Mouse (Mus musculus): Measurements from ENCODE around the gene Fbxl3.

Gene Fbxl3

DNA sequence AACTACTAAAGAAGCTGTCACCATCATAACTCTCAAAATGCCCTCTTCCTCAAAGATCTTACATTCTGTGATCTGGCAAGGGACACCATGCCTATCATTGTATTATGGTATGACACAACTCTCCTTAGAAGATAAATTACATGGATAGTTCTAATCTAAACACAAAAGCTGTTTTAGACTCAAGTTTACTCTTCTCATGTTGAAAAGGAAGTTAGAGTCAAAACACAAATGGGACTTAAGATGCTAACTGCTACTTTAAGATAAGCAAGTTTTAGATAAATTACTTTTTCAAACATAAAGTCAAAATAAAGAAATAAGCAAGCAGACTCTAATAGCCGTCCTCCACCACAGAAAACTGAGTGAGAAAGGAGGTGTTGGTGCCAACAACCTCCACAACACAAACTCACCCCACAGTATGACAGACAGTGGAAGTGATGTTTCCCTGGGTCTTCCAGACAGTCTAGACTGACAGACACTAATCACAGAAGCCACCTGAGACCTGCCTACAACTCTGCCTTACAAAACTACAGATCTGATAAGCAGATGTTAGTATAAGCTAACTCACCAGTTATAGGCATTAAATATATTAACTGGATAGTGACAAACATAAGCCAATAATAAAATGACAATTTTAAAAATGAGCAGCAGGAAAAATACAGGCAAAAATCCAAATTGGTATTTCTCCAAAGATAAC is 13.4 kb downstream of the Fbxl3 start:
- no peak for DNase-seq (ENCODE audit: low spot score in 2 of 2)

DNA sequence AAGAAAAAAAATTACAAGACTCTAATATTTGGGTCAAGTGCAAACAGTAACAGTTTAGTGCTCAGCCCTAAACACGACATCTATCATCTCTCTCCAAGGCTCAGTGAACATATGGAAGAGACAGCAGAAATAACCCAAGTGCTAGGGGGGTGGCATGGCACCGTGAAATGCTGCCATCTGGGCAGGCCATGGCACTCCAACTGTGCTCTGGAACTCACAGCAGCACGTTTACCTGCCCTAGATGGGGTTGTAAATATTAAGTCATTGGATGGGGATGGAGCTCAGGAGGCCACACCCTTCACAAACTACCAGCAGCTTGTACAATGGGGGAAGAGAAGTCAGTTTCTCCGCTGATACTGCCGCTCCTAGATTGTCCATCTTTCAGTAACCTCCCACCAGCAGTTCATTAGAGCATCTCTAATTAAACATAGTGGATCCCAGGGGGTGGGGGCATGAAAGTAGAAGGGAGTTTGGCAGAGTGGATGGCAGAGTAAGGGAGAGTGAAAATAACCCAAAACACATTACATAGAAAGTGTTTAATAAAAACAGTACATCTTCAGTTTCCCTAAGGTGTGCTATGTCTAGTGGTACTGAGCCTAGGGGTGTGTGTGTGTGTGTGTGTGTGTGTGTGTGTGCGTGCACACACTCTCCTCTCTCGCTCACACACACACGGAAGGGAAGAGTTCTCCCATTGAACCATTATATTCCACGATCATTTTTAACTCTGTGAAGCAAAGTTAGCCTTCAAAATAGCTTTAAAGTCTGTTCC is 20.0 kb downstream of the Fbxl3 start:
- DNase-seq (ENCODE audit: low spot score in 2 of 2), result no peak

DNA sequence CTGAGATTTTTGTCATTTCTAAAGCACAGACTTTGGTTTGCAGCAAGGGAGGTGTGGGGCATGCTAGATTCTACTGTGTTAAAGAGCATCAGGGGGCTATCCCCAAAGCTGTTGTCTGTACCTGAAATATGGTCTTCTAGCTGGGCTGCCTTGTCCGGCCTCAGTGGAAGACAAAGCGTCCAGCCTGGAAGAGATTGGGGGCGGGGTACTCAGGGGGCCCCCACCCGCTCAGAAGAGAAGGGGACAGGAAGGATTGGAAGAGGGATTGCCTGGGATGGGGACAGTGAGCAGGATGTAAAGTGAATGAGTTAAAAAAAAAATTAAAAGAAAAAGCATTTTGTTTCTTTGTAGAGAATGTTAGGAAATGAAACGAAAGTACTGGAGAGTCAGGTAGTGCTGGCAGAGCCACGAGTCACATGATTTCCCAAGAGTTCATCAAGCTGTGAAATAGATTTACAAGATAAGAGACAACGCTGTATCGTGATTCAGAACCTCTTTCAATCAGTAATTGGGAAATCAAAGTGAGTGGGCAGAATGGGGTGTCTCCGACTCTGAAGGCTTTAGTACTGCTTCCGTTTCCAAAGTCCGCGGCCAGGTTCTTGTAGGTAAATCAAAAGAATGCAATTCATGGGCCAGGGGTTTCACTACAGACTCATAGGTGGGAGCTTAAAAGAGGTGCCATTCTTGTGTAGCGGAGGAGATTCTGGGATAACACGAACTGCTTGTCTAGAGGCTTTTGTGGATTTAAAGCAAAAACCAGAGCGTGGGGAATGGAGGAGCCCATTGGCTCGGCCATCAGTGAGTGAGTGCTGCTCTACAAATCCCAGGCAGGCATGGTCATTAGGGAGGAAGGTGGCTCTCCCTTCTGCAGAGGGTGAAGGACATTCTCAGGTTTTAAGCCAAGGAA is 21.1 kb downstream of the Fbxl3 start:
- DNase-seq (ENCODE audit: low spot score in 2 of 2), result no peak

DNA sequence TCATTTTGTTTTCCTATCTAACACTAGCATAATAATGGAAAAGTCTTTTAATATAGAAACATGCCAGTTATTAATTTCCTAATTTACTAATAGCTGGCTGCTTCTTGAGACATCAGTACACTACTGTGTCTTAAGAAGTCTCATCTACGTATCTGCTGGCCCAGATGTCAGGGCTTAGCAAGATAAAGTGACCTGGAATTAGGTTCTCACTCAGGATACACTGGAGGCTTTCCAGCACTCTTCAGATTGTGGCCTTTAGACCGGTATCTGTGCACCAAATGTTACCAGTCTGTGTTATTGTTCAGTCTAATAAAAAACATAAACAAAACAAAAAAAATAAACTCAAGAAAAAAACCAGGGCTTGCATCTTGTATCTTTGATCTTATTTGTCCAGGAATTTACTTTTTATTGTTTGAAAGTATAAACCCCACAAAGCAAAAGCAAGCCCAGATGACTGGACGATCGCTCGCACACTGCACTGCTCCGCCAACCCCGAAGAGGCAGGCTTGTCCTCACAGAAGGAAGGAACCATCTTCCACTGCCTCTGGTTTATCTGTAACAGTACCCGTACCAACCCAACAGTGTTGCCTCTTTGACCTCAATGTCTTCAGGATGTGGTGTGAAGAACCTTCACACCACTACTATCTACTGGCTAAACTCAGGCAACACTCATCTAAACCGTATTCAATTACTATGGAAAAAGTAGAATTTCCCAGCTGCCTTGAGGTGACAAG is 21.9 kb downstream of the Fbxl3 start:
- DNase-seq (ENCODE audit: low spot score in 2 of 2), result no peak

DNA sequence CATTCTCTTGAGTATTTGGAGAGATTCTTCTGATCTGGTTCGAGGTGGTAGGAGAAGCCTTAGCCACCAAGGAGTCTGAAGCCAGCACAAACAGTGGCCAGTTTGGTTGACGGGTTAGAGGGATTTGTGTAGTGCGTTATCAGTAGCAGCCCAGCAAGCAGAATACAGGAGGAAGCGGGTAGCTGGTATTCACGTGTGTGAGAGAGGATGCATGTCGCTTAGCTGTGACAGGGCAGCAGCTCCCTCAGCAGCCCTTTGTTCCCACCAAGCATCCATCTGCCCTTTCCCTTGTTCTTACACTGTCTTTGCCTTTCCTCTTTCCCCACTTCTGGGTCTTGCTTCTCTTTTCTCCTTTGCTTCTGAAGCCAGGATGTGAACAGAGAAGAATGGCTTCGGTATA is 24.2 kb downstream of the Fbxl3 start:
- no peak for DNase-seq (ENCODE audit: low spot score in 2 of 2)

DNA sequence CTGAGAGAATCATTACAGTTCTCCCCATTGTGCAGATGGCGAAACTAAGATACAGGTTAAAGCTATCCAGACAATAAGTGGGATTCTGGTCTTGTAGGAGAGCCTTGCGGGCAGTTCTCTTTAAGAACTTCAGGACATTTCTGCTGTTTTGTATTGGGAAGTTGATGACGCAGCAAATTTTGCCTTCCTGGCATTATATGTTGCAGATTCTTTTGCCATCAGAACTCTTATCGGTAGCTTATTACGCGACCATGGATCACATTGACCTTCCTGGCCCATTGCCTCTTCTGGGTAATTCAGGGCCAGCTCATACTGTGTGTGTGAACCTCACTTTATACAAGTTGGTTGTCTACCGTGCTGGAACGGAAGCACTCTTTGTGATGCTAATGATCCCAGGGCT is 25.5 kb downstream of the Fbxl3 start:
- no peak for DNase-seq (ENCODE audit: low spot score in 2 of 2)

DNA sequence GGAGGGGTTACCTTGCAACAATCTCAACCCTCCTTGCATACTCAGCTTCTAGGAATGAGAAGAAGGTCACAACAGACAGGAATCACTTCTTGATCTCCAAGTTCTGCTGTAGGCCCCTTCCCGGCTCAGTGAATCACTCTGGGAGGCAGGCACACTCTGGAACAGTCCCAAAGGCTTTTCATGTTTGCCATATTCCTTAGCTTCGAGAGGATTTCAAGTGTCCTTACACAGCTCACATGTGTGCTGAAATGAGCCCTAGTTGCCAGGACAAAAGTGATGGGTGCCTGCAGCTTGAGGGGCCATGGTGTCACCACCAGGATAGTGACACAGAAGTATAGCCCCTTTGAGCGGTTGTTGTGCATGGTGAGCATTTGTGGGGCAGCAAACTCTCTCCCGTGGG is 26.6 kb downstream of the Fbxl3 start:
- DNase-seq (ENCODE audit: low spot score in 2 of 2), result no peak

DNA sequence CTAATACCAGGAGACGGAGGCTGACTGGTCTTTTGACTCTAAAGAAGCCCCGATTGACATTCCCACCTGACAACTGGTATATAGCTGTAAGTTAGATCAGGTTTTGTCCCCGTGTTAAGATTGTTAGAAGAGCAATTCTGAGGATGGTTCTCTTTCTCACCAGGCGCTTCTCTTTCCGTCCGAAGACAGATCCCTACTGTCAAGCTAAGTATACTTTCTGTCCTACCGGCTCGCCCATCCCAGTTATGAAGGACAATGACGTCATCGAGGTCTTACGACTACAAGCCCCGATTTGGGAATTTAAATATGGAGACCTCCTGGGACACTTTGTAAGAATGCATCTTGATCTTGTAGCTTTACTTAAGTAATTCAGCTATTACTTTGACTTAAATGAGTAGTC is 27.9 kb downstream of the Fbxl3 start:
- DNase-seq (ENCODE audit: low spot score in 2 of 2), result no peak

DNA sequence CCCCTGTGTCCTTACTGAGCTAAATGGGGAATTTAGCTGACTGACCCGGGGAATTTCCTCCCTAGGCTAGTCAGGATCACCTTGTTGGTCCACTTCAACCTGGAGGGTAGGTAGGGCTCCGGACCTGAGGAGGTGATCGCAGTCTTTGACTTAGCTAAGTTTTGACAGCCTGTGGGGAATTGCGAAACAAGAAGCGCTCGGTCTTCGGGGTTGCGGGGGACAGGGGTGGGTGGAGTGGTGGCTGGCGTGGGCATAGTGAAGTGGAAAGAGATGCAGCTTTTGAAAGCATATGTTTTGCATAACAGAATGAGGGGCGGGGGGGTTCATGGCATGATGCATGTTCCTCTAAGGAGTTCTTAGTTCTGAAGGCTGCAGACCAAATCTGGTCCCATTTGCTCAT is 28.6 kb downstream of the Fbxl3 start:
- DNase-seq (ENCODE audit: low spot score in 2 of 2), result no peak

DNA sequence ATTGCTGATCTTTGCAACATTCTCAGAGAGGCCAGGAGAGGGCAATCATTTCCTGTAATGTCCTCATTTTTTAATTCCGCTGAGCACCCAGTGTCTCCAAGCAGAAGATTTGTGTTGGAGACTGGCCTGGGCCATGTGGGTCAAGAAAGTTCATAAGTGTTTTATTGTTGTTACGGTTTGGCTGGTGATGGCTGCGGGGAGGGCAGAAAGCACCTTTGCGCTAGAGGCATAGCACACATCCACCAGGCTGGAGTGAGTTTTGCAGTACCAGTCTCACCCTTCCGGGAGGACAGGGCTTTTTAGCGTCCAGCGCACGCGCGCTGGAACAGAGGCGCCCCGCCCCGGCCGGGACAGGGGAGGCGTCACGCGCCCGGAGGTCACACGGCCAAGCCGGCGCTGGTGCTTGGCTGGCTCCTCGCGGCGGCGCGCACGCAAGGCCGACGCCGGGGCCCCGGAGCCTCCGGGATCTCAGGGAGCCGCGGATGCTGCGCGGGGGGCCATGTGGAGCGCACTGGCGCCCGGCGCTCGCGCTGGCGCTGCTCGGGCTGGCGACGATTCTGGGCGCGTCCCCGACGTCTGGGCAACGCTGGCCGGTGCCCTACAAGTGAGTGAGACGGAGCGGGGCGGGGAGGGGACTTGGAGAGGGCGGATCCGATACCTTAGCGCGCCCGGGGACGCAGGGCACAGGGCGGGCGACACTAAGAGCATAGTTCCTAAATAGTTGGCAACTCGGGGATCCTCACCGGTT is 29.3 kb downstream of the Fbxl3 start, which contains the start of gene Cln5:
Gene Cln5, plus strand, starts transcription at position 353 of the 748 bp plus-strand sequence.
- DNase-seq (ENCODE audit: low spot score in 2 of 2), result peak; percentile 77 to 83

DNA sequence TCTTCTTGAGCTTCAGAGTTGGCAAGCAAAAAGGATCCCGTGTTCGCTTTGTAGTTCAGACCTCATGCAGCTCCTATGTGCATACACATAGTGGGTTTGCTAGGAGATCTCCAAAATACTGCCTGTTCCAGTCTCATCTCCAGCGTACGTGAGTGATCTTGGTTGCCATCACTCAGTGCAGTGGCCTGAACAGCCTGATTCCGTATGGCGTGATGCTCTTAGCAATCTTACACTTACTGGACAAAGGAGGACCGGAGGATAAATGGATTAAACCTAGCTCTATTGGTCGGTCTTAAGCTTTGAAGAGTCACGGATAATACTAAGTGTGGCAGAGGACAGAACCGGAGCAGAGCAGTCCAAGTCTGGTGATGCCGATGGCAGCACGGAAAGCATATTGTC is 29.9 kb downstream of the Fbxl3 start:
- no peak for DNase-seq (ENCODE audit: low spot score in 2 of 2)

DNA sequence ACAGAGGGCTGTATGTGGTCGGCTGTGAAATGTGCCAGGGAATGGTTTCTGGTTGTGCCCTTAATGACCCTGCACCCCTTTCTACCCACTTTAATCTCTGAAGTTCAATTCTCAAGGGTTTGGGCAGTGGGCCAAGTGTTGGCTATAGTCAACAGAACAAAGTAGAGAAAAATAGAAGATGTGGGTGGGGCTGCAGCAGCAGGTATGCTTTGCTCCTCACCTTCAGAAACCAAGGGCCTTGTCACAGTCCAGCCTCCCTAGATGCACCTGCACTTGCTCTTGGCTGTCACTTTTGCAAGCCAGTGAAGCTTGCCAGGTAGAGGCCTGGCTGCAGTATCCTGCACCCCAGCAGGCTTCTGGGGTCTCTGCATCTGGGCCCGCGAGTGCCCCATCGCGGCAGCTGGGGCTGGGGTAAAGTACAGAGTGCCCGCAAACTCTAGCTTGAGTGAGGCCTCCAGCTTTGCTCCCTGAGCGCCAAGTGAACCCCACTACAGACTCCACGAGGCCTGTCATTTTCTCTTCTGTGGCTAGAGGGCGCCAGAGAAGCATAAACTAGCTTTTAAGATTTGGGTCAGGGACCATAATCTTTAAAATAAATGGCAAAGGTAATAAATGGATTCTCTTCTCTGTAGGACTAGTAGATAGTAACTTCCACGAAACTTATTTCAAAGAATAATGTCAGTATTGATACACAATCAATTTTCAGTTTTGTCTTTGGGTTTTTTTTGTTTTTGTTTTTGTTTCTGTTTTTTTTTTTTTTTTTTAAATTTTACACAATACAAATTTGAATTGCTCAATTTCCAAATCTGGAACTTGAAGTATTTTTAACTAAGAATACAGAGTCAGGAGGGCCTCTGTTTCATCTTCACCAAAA is 33.8 kb downstream of the Fbxl3 start:
- peak; percentile 36 to 76 for DNase-seq (ENCODE audit: low spot score in 2 of 2)

DNA sequence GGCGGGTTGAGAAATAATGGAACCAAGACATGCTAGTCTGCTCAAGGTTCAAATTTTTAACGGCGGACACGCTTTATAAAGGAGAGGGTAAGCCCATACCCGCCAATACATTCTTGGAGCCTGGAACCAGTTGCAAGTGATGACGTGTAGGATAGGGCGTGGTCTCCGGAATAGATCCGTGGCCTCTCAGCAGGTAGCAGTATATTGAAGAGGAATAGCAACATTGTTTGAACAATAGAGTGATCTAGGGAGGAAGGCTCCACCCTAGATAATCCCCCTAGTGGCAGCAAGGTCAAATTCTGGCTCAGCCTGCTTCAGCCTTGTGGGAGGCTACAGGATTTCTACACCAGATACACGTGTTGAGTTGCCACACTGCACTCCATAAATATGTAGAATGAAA is 39.9 kb downstream of the Fbxl3 start:
- DNase-seq (ENCODE audit: low spot score in 2 of 2), result no peak

DNA sequence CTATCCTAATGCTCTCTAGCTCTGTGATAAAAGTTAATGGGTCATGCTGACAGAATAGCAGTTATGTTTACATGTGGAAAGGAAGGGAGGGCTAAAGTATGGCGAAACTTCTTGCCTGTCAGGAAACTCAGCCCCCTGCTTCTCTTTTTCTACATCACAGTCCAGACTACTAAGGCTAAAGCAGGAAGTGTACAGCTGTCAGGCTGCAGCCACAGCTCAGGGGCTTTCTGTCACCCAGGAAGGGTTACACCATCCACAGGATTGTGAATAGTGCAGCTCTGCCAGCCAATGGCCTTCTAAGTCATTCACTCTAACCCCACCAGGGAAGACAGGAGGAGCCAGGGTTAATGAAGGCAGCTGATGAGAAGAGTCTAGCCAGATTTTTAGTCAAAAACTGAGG is 40.4 kb downstream of the Fbxl3 start:
- DNase-seq (ENCODE audit: low spot score in 2 of 2), result no peak

DNA sequence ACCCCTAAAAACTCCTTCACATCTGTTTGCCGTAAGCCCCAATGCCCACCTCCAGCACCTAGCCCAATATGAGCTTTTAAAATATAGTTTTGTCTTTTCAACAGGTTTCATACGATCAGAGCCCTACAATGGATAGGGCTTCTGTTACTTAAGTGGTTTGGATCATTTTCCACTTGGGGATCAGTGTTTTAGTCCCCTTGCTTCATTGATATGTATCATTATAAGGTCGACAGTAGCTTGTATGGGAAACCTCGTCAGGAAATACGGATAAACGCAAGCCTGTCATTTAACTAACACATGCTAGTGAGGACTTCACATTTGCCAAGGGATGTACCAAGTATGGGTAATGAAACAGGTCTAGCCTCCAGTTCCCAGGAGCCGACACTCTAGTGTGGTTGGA is 42.8 kb downstream of the Fbxl3 start:
- DNase-seq (ENCODE audit: low spot score in 2 of 2), result no peak

DNA sequence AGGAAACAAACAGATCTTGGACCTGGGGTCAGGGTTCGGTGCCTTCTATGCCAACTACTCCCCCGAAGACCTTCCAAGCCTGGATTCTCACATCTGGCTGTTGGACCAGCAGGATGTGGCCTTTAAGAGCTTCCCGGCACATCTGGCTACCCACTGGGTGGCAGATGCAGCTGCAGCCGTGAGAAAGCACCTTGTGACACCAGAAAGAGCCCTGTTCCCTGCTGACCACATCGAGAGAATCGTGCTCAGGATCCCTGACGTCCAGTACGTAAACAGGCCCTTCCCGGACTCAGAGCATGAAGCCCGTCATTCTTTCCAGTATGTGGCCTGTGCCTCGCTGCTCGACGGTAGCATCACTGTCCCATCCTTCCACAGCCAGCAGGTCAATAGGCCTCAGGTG is 44.6 kb downstream of the Fbxl3 start:
- DNase-seq (ENCODE audit: low spot score in 2 of 2), result no peak

DNA sequence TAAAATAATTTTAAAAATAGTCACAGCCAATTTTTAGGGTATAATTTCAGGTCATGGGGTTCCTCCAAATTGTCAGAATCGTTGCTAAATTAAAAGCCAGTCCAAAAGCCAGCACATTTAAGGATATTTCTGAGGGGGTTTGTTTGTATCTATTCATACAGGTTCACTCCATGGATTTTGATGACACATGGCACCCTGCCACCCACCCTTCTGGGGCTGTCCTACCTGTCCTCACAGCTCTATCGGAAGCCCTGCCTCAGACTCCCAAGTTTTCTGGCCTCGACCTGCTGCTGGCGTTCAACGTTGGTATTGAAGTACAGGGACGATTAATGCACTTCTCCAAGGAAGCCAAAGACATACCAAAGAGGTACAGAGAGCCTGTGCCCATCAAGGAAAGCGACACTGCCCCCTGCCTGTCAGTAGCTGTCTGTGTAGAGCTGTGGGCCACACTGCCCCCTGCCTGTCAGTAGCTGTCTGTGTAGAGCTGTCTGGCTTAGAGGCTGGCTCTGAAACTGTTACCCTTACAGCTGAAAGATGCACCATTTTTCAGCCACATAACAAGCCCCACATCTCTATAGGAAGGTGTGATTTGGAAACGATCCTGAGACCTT is 48.1 kb downstream of the Fbxl3 start:
- peak; percentile 34 to 65 for DNase-seq (ENCODE audit: low spot score in 2 of 2)

DNA sequence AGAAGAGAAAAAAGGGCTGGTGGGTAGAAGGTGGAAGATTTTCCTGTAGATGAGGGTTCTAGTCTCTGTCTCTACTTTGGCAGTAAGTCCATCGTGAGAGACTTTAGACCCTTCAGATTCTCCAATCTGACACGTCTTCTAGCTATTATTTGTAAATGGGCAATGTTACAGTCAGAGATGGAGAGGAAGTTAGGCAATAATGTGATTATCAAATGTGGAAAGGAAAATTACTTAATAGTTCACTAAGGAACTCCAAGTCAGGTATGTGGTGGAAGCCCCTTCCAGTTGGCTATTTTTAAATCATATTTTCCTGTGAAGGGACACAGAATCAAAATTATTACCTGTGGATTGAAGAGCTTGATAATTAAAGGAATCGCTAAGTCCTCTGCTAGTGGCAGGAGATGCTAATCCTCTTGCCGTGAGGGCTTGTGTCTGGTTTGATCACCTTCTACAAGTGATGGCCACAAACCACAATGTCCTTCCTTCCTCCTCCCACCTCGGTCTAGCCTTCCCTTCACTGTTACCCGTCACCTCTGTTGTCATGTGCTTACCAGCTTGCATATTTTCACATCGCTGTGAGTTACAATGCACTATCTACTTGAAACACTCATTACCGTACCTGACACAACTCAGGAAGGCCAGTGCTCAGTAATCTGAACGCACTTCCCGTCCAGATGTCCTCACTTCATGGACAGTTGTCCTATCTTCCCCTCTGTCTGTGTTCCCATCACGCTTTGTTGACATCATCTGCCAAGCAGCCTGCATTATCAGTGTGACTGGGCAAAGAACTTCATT is 50.9 kb downstream of the Fbxl3 start:
- no peak for DNase-seq (ENCODE audit: low spot score in 2 of 2)

DNA sequence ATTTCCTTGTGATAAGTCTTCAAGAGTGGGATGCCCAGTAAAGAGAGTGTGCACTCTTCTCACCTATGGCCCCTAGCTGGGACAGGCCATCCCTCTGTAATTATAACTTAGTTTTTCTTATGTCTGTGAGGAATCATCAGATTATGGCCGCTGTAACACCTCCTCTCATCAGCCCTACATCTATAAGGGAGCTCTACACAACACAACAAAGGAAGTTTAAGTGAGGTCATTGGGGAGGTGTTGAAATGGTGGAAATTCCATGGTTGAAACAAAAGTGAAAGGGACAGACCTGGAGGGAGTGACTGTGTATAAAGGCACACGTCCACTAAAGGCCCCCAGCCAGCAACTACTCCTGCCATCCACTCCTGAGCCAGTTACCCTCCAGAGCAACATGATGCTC is 52.7 kb downstream of the Fbxl3 start, which contains the start of gene Acod1:
Gene Acod1, plus strand, starts transcription at position 301 of the 400 bp plus-strand sequence.
- DNase-seq (ENCODE audit: low spot score in 2 of 2), result no peak
